Mouse (Mus musculus) brain, embryonic 14.5 days (tissue): ENCODE results near the gene Arfgef2. TPM values are rescaled to one million over a fixed set of nuclear protein-coding genes. Genes with fewer than 3 reads are reported as not detected.

Source experiments
- DNase-seq: peaks from one replicate; pipeline ENCODE4 v3.0.0-alpha.2; 2011; ENCODE audit warnings: low read depth
- CTCF ChIP-seq: fragments of 200-500 bp; IDR thresholded peaks from 2 replicates; pipeline ENCODE4 v1.5.1; 2012; ENCODE audit warnings: inconsistent platforms, mild to moderate bottlenecking, moderate library complexity, borderline replicate concordance; ENCODE audit not compliant: insufficient read depth, insufficient read length; ENCODE audit errors: extremely low read depth
- POLR2A ChIP-seq: fragments of 200-500 bp; IDR thresholded peaks from 2 replicates; pipeline ENCODE4 v1.6.1; 2012; ENCODE audit warnings: mild to moderate bottlenecking, inconsistent platforms, borderline replicate concordance; ENCODE audit not compliant: poor library complexity, insufficient read depth, insufficient read length, severe bottlenecking; ENCODE audit errors: extremely low read depth
- polyA plus RNA-seq: library from polyadenylated mRNA; depleted of rRNA; stranded (reverse); fragments of >200 nt; gene quantifications from 2 replicates; pipeline ENCODE4 v1.2.3, GENCODE M21; 2012; rRNA removed

The Arfgef2 gene
- 7.6 and 11.4 TPM in 2 replicates for polyA plus RNA-seq

GRCm38 (mm10) chr2:166805250-166806172 lies at the start of gene Arfgef2:
Gene Arfgef2 (plus strand): TSS chr2:166805588.
- TF ChIP-seq CTCF (no peak), POLR2A (peak; percentile 59; the same call in 1 of the 2 replicates)
- peak; percentile 87 for DNase-seq

GRCm38 (mm10) chr2:166757969-166758368 lies 47.4 kb upstream of the Arfgef2 start:
- DNase-seq: no peak
- TF ChIP-seq POLR2A: no peak
- TF ChIP-seq CTCF: no peak

GRCm38 (mm10) chr2:166764051-166764450 lies 41.3 kb upstream of the Arfgef2 start:
- TF ChIP-seq POLR2A (no peak), CTCF (no peak)
- peak; percentile 38 for DNase-seq

- no peak for DNase-seq
- TF ChIP-seq CTCF (no peak), POLR2A (no peak)
These were observed 37.8 kb upstream of the Arfgef2 start for GRCm38 (mm10) chr2:166767591-166767990.

DNA sequence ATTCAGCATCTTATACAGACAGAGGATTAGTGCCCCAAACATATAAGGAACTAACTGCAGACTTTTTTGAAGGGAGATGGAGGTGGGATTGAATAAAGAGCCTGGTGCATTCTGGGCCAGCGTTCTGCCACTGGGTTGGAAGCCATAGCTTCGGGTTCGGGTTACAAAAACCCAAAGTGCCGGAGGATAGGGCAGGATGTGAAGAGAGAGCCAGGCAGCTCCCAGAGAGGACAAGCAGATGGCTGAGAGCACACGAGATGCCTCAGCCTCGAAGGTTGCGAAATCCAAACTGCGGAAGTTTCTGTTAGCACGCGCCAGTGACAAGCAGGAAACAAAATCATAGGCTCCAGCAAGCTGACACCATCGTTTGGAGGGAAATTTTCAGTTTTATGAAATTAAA lies 34.0 kb upstream of the Arfgef2 start:
- TF ChIP-seq CTCF (no peak), POLR2A (no peak)
- no peak for DNase-seq

DNA sequence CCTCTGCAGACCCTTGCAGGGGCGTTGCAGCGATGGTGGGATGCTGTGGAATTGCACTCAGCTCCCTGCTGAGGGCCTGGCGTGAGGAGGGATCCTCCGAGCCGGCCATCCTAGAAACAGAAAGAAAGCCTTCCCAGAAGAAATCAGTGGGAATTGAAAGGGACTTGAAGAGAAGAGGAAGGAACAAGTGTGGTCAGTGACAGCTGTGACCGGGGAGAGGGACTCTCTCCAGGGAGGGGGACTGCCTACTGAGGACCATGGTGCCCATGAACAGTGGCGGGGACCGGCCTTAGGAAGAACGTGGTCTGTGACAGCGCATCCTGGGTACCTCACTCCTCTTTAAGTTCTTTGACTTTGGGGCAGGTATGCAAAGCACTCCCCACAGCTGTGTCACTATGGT lies 31.8 kb upstream of the Arfgef2 start:
- no peak for DNase-seq
- TF ChIP-seq POLR2A (no peak), CTCF (no peak)

- TF ChIP-seq POLR2A: no peak
- TF ChIP-seq CTCF: no peak
- no peak for DNase-seq
These were observed 31.1 kb upstream of the Arfgef2 start for GRCm38 (mm10) chr2:166774275-166774674.

DNA sequence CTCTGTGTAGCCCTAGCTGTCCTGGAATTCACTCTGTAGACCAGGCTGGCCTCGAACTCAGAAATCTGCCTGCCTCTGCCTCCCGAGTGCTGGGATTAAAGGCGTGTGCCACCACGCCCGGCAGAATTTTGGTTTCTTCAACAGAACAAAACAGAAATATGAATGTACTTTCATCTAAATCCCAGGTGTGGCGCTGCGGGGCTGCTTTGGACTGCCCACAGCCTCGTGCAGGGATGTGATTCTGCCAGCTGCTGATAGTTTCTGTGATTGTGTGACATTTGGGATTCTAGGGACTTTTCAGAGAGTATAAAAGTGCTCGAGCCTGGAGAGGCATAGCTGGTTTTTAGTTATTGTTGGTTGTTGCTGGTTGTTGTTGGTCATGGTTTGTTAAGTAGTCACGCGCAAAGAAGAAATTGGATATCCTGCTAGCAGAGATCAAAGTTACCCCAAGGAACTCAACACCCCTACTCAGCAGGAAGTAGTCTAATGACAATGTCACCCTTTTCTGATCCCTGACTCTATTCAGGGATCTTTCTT lies 30.0 kb upstream of the Arfgef2 start:
- no peak for DNase-seq
- TF ChIP-seq POLR2A: no peak
- TF ChIP-seq CTCF: no peak

- no peak for TF ChIP-seq POLR2A
- TF ChIP-seq CTCF: peak; percentile 31; the same call in 1 of the 2 replicates
- no peak for DNase-seq
These were observed 29.1 kb upstream of the Arfgef2 start for GRCm38 (mm10) chr2:166776272-166776671.

DNA sequence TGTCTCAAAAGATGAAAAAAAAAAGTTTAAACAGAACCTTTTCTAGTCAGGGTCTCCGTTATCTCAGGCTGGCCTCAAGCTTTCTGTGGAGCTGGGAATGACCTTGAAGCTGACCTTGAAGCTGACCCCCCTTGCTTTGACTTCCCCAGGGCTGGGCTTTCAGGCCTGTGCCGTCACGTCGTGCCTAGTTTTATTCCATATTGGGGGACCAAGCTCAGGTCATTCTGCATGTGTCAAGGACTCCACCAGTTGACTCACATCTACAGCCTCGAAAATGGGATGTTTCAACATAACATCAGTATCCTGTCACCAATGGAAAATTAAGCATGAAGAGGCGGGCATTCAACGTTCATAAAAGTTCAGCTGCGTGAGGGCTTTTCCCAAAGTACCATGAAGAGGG lies 25.4 kb upstream of the Arfgef2 start:
- no peak for DNase-seq
- TF ChIP-seq POLR2A (no peak), CTCF (no peak)

- TF ChIP-seq POLR2A: no peak
- peak; percentile 95 for TF ChIP-seq CTCF
- DNase-seq: peak; percentile 73
These were observed 24.3 kb upstream of the Arfgef2 start for GRCm38 (mm10) chr2:166780980-166781578.

GRCm38 (mm10) chr2:166784376-166784775 lies 21.0 kb upstream of the Arfgef2 start:
- no peak for TF ChIP-seq POLR2A
- TF ChIP-seq CTCF: peak; percentile 35; the same call in 1 of the 2 replicates
- DNase-seq: no peak
